Mouse (Mus musculus): Measurements from ENCODE around the gene Map3k21.

Gene Map3k21

GRCm38 (mm10) chr8:125963807-125964211 lies 53.6 kb downstream of the Map3k21 start:
- DNase-seq (ENCODE audit: low spot score in 2 of 2) = no peak

GRCm38 (mm10) chr8:125971336-125971735 lies 61.1 kb downstream of the Map3k21 start:
- no peak for DNase-seq (ENCODE audit: low spot score in 2 of 2)

GRCm38 (mm10) chr8:125975981-125976380 lies 65.7 kb downstream of the Map3k21 start:
- no peak for DNase-seq (ENCODE audit: low spot score in 2 of 2)

GRCm38 (mm10) chr8:125980826-125981225 lies 70.6 kb downstream of the Map3k21 start:
- DNase-seq (ENCODE audit: low spot score in 2 of 2) = no peak

GRCm38 (mm10) chr8:125983515-125983914 lies 73.3 kb downstream of the Map3k21 start:
- no peak for DNase-seq (ENCODE audit: low spot score in 2 of 2)

GRCm38 (mm10) chr8:125984140-125984539 lies 73.9 kb downstream of the Map3k21 start:
- DNase-seq (ENCODE audit: low spot score in 2 of 2) = no peak

- DNase-seq (ENCODE audit: low spot score in 2 of 2) = no peak
Observed at GRCm38 (mm10) chr8:125985364-125985763, 75.1 kb downstream of the Map3k21 start.

- no peak for DNase-seq (ENCODE audit: low spot score in 2 of 2)
Observed at GRCm38 (mm10) chr8:125986999-125987589, 76.8 kb downstream of the Map3k21 start.

GRCm38 (mm10) chr8:125987996-125988395 lies 77.7 kb downstream of the Map3k21 start:
- DNase-seq (ENCODE audit: low spot score in 2 of 2) = no peak

GRCm38 (mm10) chr8:125993636-125994035 lies 83.4 kb downstream of the Map3k21 start:
- no peak for DNase-seq (ENCODE audit: low spot score in 2 of 2)

GRCm38 (mm10) chr8:125995101-125995986 lies 85.1 kb downstream of the Map3k21 start, which contains the start of gene Kcnk1:
Gene Kcnk1, plus strand, starts transcription at chr8:125995170.
- no peak for DNase-seq (ENCODE audit: low spot score in 2 of 2)

- no peak for DNase-seq (ENCODE audit: low spot score in 2 of 2)
Observed at GRCm38 (mm10) chr8:125996031-125996839, 86.0 kb downstream of the Map3k21 start.

GRCm38 (mm10) chr8:125996980-125997379 lies 86.7 kb downstream of the Map3k21 start:
- DNase-seq (ENCODE audit: low spot score in 2 of 2) = no peak
